Mouse (Mus musculus) MEL (cell line): ENCODE results near the gene Sptbn4. TPM values are rescaled to one million over a fixed set of nuclear protein-coding genes. Genes with fewer than 3 reads are reported as not detected.

ENCODE experiments used
- DNase-seq: peaks from one replicate; pipeline ENCODE4 v3.0.0; 2011; ENCODE audit warnings: low read depth, low spot score
- H3K27ac ChIP-seq: 2 replicates; pipeline ENCODE4 v1.5.1; 2012; ENCODE audit warnings: low read depth, mild to moderate bottlenecking, control low read depth, low read length, moderate library complexity; ENCODE audit not compliant: control insufficient read depth
- H3K27me3 ChIP-seq, 2 experiments: fragments of 150-350 bp in 1 of 2; sonication (generic) in 1 of 2; 2 replicates each; pipeline ENCODE4 v1.6.1; 2012; ENCODE audit warnings: low read length in 2 of 2, mild to moderate bottlenecking in 2 of 2, improper control_type of control experiment in 1 of 2, moderate library complexity in 1 of 2; ENCODE audit not compliant: insufficient read depth in 2 of 2, control insufficient read depth in 1 of 2
- H3K36me3 ChIP-seq, 2 experiments: 2 replicates each; pipeline ENCODE4 v1.6.1; 2012 to 2014; ENCODE audit warnings: low read length in 2 of 2, improper control_type of control experiment in 1 of 2, inconsistent platforms in 1 of 2, mild to moderate bottlenecking in 1 of 2; ENCODE audit not compliant: insufficient read depth in 2 of 2, control insufficient read depth in 1 of 2
- H3K4me1 ChIP-seq, 2 experiments: fragments of 150-350 bp in 1 of 2; sonication (generic) in 1 of 2; 2 replicates each; pipeline ENCODE4 v1.6.1; 2012; ENCODE audit warnings: low read length in 2 of 2, improper control_type of control experiment in 1 of 2, mild to moderate bottlenecking in 1 of 2; ENCODE audit not compliant: insufficient read depth in 2 of 2, control insufficient read depth in 1 of 2
- H3K4me3 ChIP-seq, 2 experiments: fragments of 150-350 bp in 1 of 2; sonication (generic) in 1 of 2; 2 replicates each; pipeline ENCODE4 v1.5.1; 2012; ENCODE audit warnings: low read depth in 2 of 2, low read length in 2 of 2, mild to moderate bottlenecking in 2 of 2, moderate library complexity in 2 of 2, control low read depth in 1 of 2, improper control_type of control experiment in 1 of 2; ENCODE audit not compliant: control insufficient read depth in 1 of 2, insufficient read depth in 1 of 2
- H3K79me2 ChIP-seq: 2 replicates; pipeline ENCODE4 v1.6.1; 2012; ENCODE audit warnings: mild to moderate bottlenecking, low read length, moderate library complexity; ENCODE audit not compliant: control insufficient read depth, poor library complexity, insufficient read depth
- H3K9ac ChIP-seq: 2 replicates; pipeline ENCODE4 v1.6.1; 2012; ENCODE audit warnings: low read depth, mild to moderate bottlenecking, control low read depth, low read length, moderate library complexity; ENCODE audit not compliant: control insufficient read depth, poor library complexity, severe bottlenecking
- H3K9me3 ChIP-seq: fragments of 150-350 bp; sonication (generic); replicated peaks from 2 replicates; pipeline ENCODE4 v1.6.1; 2012; ENCODE audit warnings: mild to moderate bottlenecking, low read length, improper control_type of control experiment, moderate library complexity; ENCODE audit not compliant: insufficient read depth
- BHLHE40 ChIP-seq: IDR thresholded peaks from 2 replicates; pipeline ENCODE4 v1.6.1; 2012; ENCODE audit warnings: low read depth, mild to moderate bottlenecking, inconsistent platforms, low read length, improper control_type of control experiment, borderline replicate concordance
- CTCF ChIP-seq, 3 experiments: IDR thresholded peaks in 2 of 3; conservative IDR thresholded peaks in 1 of 3; 2 replicates each; pipeline ENCODE4 v1.5.1; 2011 to 2012; ENCODE audit warnings: low read length in 3 of 3, low read depth in 2 of 3, mild to moderate bottlenecking in 2 of 3, improper control_type of control experiment in 1 of 3, inconsistent platforms in 1 of 3, mixed read lengths in 1 of 3, moderate library complexity in 1 of 3; ENCODE audit not compliant: control insufficient read depth in 1 of 3, insufficient read depth in 1 of 3, poor library complexity in 1 of 3, severe bottlenecking in 1 of 3
- GABPA ChIP-seq: IDR thresholded peaks from 2 replicates; pipeline ENCODE4 v1.6.1; 2012; ENCODE audit warnings: low read depth, mild to moderate bottlenecking, inconsistent platforms, low read length, improper control_type of control experiment, moderate library complexity
- KAT2A ChIP-seq: conservative IDR thresholded peaks from 2 replicates; pipeline ENCODE4 v1.6.1; 2012; ENCODE audit warnings: low read depth, low read length, improper control_type of control experiment, inconsistent platforms
- MAX ChIP-seq: IDR thresholded peaks from 2 replicates; pipeline ENCODE4 v1.6.1; 2011; ENCODE audit warnings: low read length, improper control_type of control experiment
- MAZ ChIP-seq: IDR thresholded peaks from 2 replicates; pipeline ENCODE4 v1.6.1; 2012; ENCODE audit warnings: low read depth, mild to moderate bottlenecking, inconsistent platforms, low read length, improper control_type of control experiment
- MEF2A ChIP-seq: IDR thresholded peaks from 2 replicates; pipeline ENCODE4 v1.6.1; 2014; ENCODE audit warnings: low read depth, mild to moderate bottlenecking, inconsistent platforms, low read length, improper control_type of control experiment; ENCODE audit not compliant: poor library complexity, insufficient replicate concordance, severe bottlenecking; ENCODE audit errors: extremely low read depth
- MYB ChIP-seq: IDR thresholded peaks from 2 replicates; pipeline ENCODE4 v1.6.1; 2011; ENCODE audit warnings: mild to moderate bottlenecking, low read depth, low read length, improper control_type of control experiment
- POLR2AphosphoS2 ChIP-seq: IDR thresholded peaks from 2 replicates; pipeline ENCODE4 v1.6.1; 2011; ENCODE audit warnings: low read length, improper control_type of control experiment
- POLR2AphosphoS5 ChIP-seq: IDR thresholded peaks from 2 replicates; pipeline ENCODE4 v1.6.1; 2012; ENCODE audit warnings: low read depth, borderline replicate concordance, mild to moderate bottlenecking, inconsistent platforms, low read length, moderate library complexity, mixed read lengths
- SIN3A ChIP-seq: IDR thresholded peaks from 2 replicates; pipeline ENCODE4 v1.6.1; 2012; ENCODE audit warnings: low read length, improper control_type of control experiment, inconsistent platforms
- SMC3 ChIP-seq: IDR thresholded peaks from 2 replicates; pipeline ENCODE4 v1.6.1; 2011; ENCODE audit warnings: low read depth, low read length, improper control_type of control experiment
- TAL1 ChIP-seq: IDR thresholded peaks from 2 replicates; pipeline ENCODE4 v1.6.1; 2012; ENCODE audit warnings: mild to moderate bottlenecking, inconsistent platforms, low read length, moderate library complexity, mixed read lengths
- USF2 ChIP-seq, 2 experiments: IDR thresholded peaks; 2 replicates each; pipeline ENCODE4 v1.6.1; 2011 to 2012; ENCODE audit warnings: improper control_type of control experiment in 2 of 2, low read length in 2 of 2, borderline replicate concordance in 1 of 2, inconsistent platforms in 1 of 2, low read depth in 1 of 2, mild to moderate bottlenecking in 1 of 2; ENCODE audit not compliant: insufficient read depth in 1 of 2
- polyA plus RNA-seq, 2 experiments: library from polyadenylated mRNA; stranded (reverse) in 1 of 2; unstranded in 1 of 2; fragments of >175 nt in 1 of 2; fragments of >200 nt in 1 of 2; gene quantifications; 2 replicates each; pipeline versions ENCODE4 v1.2.1 to v1.2.4; 2012; ENCODE audit warnings: low replicate concordance in 2 of 2, low read depth in 1 of 2; ENCODE audit not compliant: insufficient read length in 2 of 2, insufficient read depth in 1 of 2, missing spikeins in 1 of 2
- total RNA-seq: library from RNA; depleted of rRNA; stranded (reverse); fragments of 300-350 nt; gene quantifications from 2 replicates; pipeline ENCODE4 v1.2.3, GENCODE M21; 2012

The Sptbn4 gene
- total and polyA plus RNA-seq, 3 experiments: 0.19 to 0.68 TPM; not detected in 1

DNA sequence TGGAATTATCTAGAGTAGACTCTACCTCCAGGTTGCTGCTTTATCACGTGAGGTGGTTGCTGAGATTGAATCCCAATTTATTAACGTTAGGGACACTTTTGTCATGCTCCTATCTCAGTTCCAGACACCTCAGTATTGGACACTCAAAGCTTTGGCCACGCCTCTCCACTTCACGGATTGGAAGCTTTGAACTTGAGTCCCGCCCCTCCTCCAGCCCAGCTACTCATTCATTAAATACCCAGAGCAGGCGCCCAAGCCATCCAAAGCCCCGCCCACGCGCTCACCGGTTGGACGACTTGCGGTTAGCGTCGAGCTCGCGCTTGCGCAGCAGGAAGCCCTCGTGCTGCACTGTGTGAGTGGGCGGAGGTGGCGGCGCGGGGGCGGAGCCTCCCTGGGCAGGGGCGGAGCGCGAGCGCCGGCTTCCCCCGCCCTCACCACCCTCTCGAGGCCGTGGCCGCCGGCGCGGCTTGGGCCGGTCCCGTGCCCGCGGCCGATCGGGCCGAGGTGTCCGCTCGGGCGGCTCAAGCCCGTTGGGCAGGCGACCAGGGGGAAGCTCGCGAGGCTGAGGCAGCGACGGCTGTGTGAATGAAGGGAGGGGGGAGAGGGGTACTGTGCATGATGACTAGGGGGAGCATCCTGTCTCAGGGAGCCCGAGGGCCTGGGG is 86.1 kb downstream of the Sptbn4 start (continued):
- 0 out of 2 replicates have a peak, but pooled peaks have one; percentile 33 for TF ChIP-seq MAX
- TF ChIP-seq BHLHE40: peak; percentile 95
- TF ChIP-seq SMC3: no peak
- TF ChIP-seq MEF2A: no peak

DNA sequence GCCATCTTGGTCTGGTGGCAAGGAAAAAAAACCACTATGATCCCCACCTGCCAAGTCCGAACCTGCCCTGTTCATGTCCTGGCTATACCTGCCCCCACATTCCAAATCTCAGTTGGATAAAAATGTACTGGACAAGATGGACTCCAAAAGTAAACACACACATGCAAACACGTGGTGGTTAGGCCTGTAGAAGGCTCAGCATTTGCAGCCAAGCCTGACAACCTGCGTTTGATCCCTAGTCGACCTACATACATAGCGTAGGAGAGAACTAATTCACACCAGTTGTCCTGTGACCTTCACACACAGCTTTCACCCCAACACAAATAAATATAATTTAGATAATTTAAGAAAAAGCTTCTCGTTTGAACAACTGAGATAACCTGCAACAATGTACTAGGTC is 86.7 kb downstream of the Sptbn4 start:
- no peaks in the 10 kb centered on the region for H3K9me3 ChIP-seq
- no peaks in the 10 kb centered on the region for H3K27me3 ChIP-seq
- H3K79me2 ChIP-seq: no peaks in the 10 kb centered on the region; the same call in 1 of the 2 replicates
- H3K27ac ChIP-seq: no peak overlapping the region
- H3K4me1 ChIP-seq: peaks cover 0 to 13% of the 10 kb centered on the region in 2 experiments
- TF ChIP-seq CTCF (IDR thresholded peaks at IDR 0.05 in 2 of 3, conservative IDR thresholded peaks at IDR 0.05 in 1 of 3; ENCODE audit: control insufficient read depth in 1 of 3, insufficient read depth in 1 of 3, low read depth in 2 of 3, low read length in 3 of 3, poor library complexity in 1 of 3, severe bottlenecking in 1 of 3) (no peak), BHLHE40 (no peak), MEF2A (no peak)
- H3K4me3 ChIP-seq: no peak overlapping the region
- no peak overlapping the region for H3K9ac ChIP-seq
- H3K36me3 ChIP-seq: peaks cover 0 to 11% of the 10 kb centered on the region in 2 experiments; a peak in 2 of 4 replicates
- DNase-seq: no peak

DNA sequence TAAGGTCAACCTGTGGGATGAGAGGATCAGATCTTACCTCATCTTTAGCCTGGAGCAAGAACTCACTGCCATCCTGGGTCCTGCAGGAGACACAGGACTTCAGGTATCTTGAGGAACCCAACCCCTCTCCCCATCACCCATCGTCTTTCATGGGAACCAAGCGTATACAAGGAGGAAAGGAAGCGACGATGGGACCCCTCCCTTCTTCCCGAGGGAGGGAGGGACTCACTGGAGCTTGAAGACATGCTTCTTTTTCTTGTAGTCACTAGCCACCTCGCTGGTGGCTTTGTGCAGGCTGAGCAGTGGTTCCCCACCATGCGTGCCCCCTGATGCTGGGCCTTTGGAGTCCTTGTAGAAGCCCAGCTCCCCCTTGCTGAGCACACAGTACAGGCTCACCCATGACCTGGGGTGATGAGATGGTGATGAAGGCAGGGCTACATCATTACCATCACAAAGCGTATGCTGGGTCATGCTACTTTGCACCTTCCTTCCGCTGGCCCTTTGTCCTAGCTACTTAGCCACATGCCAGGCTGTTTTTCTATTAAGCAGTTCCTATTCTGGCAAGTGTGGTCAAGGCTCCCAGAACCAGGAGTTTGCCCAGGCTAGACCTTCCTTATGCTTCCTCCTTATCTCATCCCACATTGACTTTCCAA is 87.7 kb downstream of the Sptbn4 start:
- H3K27me3 ChIP-seq: no peaks in the 10 kb centered on the region
- H3K36me3 ChIP-seq: peaks cover 0 to 11% of the 10 kb centered on the region in 2 experiments; a peak in 2 of 4 replicates
- no peaks in the 10 kb centered on the region for H3K9me3 ChIP-seq
- peaks cover 3% of the 10 kb centered on the region; the same call in 1 of the 2 replicates for H3K79me2 ChIP-seq
- H3K4me1 ChIP-seq: peaks cover 2 to 13% of the 10 kb centered on the region in 2 experiments
- TF ChIP-seq USF2 (IDR thresholded peaks at IDR 0.05; ENCODE audit: borderline replicate concordance in 1 of 2, insufficient read depth in 1 of 2, low read depth in 1 of 2, low read length in 2 of 2): no peak
- TF ChIP-seq GABPA: no peak
- TF ChIP-seq MAZ: no peak
- no peak for TF ChIP-seq BHLHE40
- no peak for TF ChIP-seq SIN3A
- no peak for TF ChIP-seq MYB
- TF ChIP-seq KAT2A: no peak
- no peak for TF ChIP-seq POLR2AphosphoS5
- TF ChIP-seq POLR2AphosphoS2: no peak
- TF ChIP-seq TAL1: no peak
- TF ChIP-seq, all 39 proteins: peak for 0
- no peak for DNase-seq
- Histone ChIP-seq H3K4me3 (no peak overlapping the region), H3K9ac (no peak overlapping the region), H3K27ac (no peak overlapping the region)
